In genomic region chr7:31130841-31131240, GRCm38 (mm10) we compare ENCODE assay signal across 9 mouse cellular contexts. TPM values are rescaled to one million over a fixed set of nuclear protein-coding genes. Genes with fewer than 3 reads are reported as not detected.
DNase-seq lines count a peak whose midpoint lies in the region; ATAC-seq and TF ChIP-seq lines count a peak whose summit lies in the region.
"Had no signal": no experiment of that assay in that cellular context is flagged by ENCODE, and none has a peak within 500 bp of the region (broad histone marks: within the 10 kb centered on the region; RNA-seq: fewer than 3 reads in every experiment).

No protein-coding gene starts in this region.

- H3K9ac ChIP-seq in liver, embryonic 14.5 days (replicated peaks): no peak overlapping the region
- H3K9ac ChIP-seq: hindbrain, embryonic 15.5 days had no signal

- DNase-seq in adrenal gland, adult (ENCODE audit: inconsistent age in 2 of 2, low spot score in 1 of 2): peak; percentile 64 to 88
- no peak for DNase-seq in adrenal gland, adult 8-10 months
- DNase-seq in left cerebral cortex, adult 18-20 months (ENCODE audit: low spot score in 2 of 2): peak; percentile 52 to 54
- no peak for DNase-seq in left cerebral cortex, adult 11 months (ENCODE audit: low spot score)
- peak; percentile 59 for DNase-seq in gastrocnemius, postnatal 14 days
- no peak for DNase-seq in liver, embryonic 14.5 days (ENCODE audit: low read depth in 3 of 3, low spot score in 3 of 3)

- ATAC-seq in liver, embryonic 14.5 days (ENCODE audit: insufficient read depth): no peak

- no peak for TF ChIP-seq POLR2A in bone marrow, adult 2 months (IDR thresholded peaks at IDR 0.05; ENCODE audit: borderline replicate concordance, control insufficient read depth, low read depth, low read length)
- TF ChIP-seq POLR2A in small intestine, adult 2 months (IDR thresholded peaks at IDR 0.05; ENCODE audit: low read depth, low read length): no peak

- no peaks in the 10 kb centered on the region for H3K4me1 ChIP-seq in bone marrow, adult 2 months (ENCODE audit: control insufficient read depth, insufficient read depth, low read length)
- H3K4me1 ChIP-seq in liver, embryonic 14.5 days (replicated peaks; ENCODE audit: control insufficient read depth in 2 of 2, insufficient read depth in 2 of 2, low read length in 1 of 2): 0 out of 4 replicates have a peak, but pooled peaks cover 0 to 2% of the 10 kb centered on the region in 2 experiments
- peaks cover 4% of the 10 kb centered on the region; the same call in 1 of the 2 replicates for H3K4me1 ChIP-seq in small intestine, adult 2 months (ENCODE audit: control insufficient read depth, insufficient read depth, insufficient read length, low read length)

- 26% methylated on average over 4 of the region's 4 CpGs for WGBS in bone marrow, adult 2 months
- WGBS in liver, embryonic 14.5 days (ENCODE audit: insufficient replicate concordance): 32% methylated on average over 4 of the region's 4 CpGs
- 44% methylated on average over 4 of the region's 4 CpGs for WGBS in small intestine, adult 2 months

- no peak for TF ChIP-seq EP300 in liver, embryonic 14.5 days (IDR thresholded peaks at IDR 0.05; ENCODE audit: low read depth)

- H3K27ac ChIP-seq in bone marrow, adult 2 months (ENCODE audit: control insufficient read depth, insufficient read depth, low read depth, low read length, poor library complexity): no peak overlapping the region
- no peak overlapping the region for H3K27ac ChIP-seq in liver, embryonic 14.5 days
- H3K27ac ChIP-seq in small intestine, adult 2 months (ENCODE audit: insufficient read depth, low read depth, low read length): no peak overlapping the region
- H3K27ac ChIP-seq: hindbrain, embryonic 15.5 days had no signal

- intact Hi-C loops in gastrocnemius, postnatal 14 days (cut with DNase I; ENCODE audit: low total_unique reads): loop anchor here (5.0 kb wide), 1 partner anchor 41 kb away; no protein-coding TSS in a partner anchor

- H3K9me3 ChIP-seq in liver, embryonic 14.5 days (ENCODE audit: control insufficient read depth, low read length): no peaks in the 10 kb centered on the region
- H3K9me3 ChIP-seq: hindbrain, embryonic 15.5 days had no signal

- peaks cover 19% of the 10 kb centered on the region for H3K27me3 ChIP-seq in liver, embryonic 14.5 days (ENCODE audit: control insufficient read depth, insufficient read depth, low read length)
- peaks cover 12% of the 10 kb centered on the region for H3K27me3 ChIP-seq in small intestine, adult 2 months (ENCODE audit: control insufficient read depth, insufficient read depth, low read length)
- H3K27me3 ChIP-seq: hindbrain, embryonic 15.5 days had no signal

- H3K4me3 ChIP-seq in bone marrow, adult 2 months (replicated peaks; ENCODE audit: control insufficient read depth, low read depth, low read length): no peak overlapping the region
- H3K4me3 ChIP-seq in liver, embryonic 14.5 days (ENCODE audit: insufficient read depth in 1 of 2, low read depth in 2 of 2, low read length in 2 of 2): no peak overlapping the region
- H3K4me3 ChIP-seq in small intestine, adult 2 months (ENCODE audit: low read depth, low read length): no peak overlapping the region
- H3K4me3 ChIP-seq: hindbrain, embryonic 15.5 days had no signal

- TF ChIP-seq CTCF in bone marrow, adult 2 months (IDR thresholded peaks at IDR 0.05; ENCODE audit: control insufficient read depth, insufficient read depth, low read length): peak; percentile 79
- TF ChIP-seq CTCF in liver, embryonic 14.5 days (IDR thresholded peaks at IDR 0.05; ENCODE audit: low read depth): peak; percentile 82
- peak; percentile 76; the same call in 1 of the 2 replicates for TF ChIP-seq CTCF in small intestine, adult 2 months (IDR thresholded peaks at IDR 0.05; ENCODE audit: extremely low read depth, insufficient read length, insufficient replicate concordance, low read depth, low read length)

- peaks cover 9% of the 10 kb centered on the region for H3K36me3 ChIP-seq in liver, embryonic 14.5 days (replicated peaks; ENCODE audit: control insufficient read depth, insufficient read depth, low read depth)
- peaks cover 14% of the 10 kb centered on the region; the same call in 1 of the 2 replicates for H3K36me3 ChIP-seq in small intestine, adult 2 months (ENCODE audit: control insufficient read depth, insufficient read depth, low read length)

- H3K4me2 ChIP-seq in liver, embryonic 14.5 days (ENCODE audit: low read depth): no peak overlapping the region
- H3K4me2 ChIP-seq: hindbrain, embryonic 15.5 days had no signal

RNA-seq across cellular contexts. Expression of gene Scn1b, which starts 4.0 kb away (rescaled TPM):
- total RNA-seq in adrenal gland, adult 8-10 months (2022): 10 to 100 TPM; 14.2 to 27.2 (median 18.9) TPM
- total RNA-seq in left cerebral cortex, adult 18-20 months (2021): 100 to 1,000 TPM; 805 to 862 TPM
- 4.3 and 6.2 TPM in 2 replicates for polyA plus RNA-seq in bone marrow, adult 2 months (2011; ENCODE audit: insufficient read depth, insufficient read length, low replicate concordance, missing spikeins)
- total RNA-seq in gastrocnemius, postnatal 14 days (2021): 100 to 1,000 TPM; 443 to 446 TPM
- polyA plus RNA-seq in liver, embryonic 14.5 days (2012; rRNA removed): 0.97 and 1.0 TPM in 2 replicates
- 0.45 and 0.52 TPM in 2 replicates for polyA plus RNA-seq in liver, embryonic 14.5 days (2014; fragmentation: Nextera tagmentation; extraction: Ambion mirVana)
- polyA plus RNA-seq in small intestine, adult 2 months (2012; rRNA removed): 11.1 and 19.6 TPM in 2 replicates

RNA-seq across cellular contexts. Expression of gene Hpn, which starts 15.8 kb away (rescaled TPM):
- total RNA-seq in adrenal gland, adult 8-10 months (2022): 1 to 10 TPM in 3 of 4 experiments, under 1 TPM in 1; 0.26 to 1.5 (median 1.2) TPM
- total RNA-seq in left cerebral cortex, adult 18-20 months (2021): 1 to 10 TPM; 4.6 to 4.8 TPM
- polyA plus RNA-seq in bone marrow, adult 2 months (2011; ENCODE audit: insufficient read depth, insufficient read length, low replicate concordance, missing spikeins): 38.2 and 59.6 TPM in 2 replicates
- total RNA-seq in gastrocnemius, postnatal 14 days (2021): 1 to 10 TPM; 7.6 to 9.6 TPM
- 44.7 and 48.0 TPM in 2 replicates for polyA plus RNA-seq in liver, embryonic 14.5 days (2012; rRNA removed)
- 43.3 and 44.8 TPM in 2 replicates for polyA plus RNA-seq in liver, embryonic 14.5 days (2014; fragmentation: Nextera tagmentation; extraction: Ambion mirVana)
- polyA plus RNA-seq in small intestine, adult 2 months (2012; rRNA removed): 4.2 and 27.5 TPM in 2 replicates

RNA-seq across cellular contexts. Expression of gene Gramd1a, which starts 24.9 kb away (rescaled TPM):
- total RNA-seq in adrenal gland, adult 8-10 months (2022): 10 to 100 TPM; 37.7 to 65.1 (median 55.4) TPM
- total RNA-seq in left cerebral cortex, adult 18-20 months (2021): 100 to 1,000 TPM; 105 to 106 TPM
- 73.7 and 144 TPM in 2 replicates for polyA plus RNA-seq in bone marrow, adult 2 months (2011; ENCODE audit: insufficient read depth, insufficient read length, low replicate concordance, missing spikeins)
- total RNA-seq in gastrocnemius, postnatal 14 days (2021): 10 to 100 TPM; 23.9 to 36.8 TPM
- polyA plus RNA-seq in liver, embryonic 14.5 days (2012; rRNA removed): 19.1 and 19.4 TPM in 2 replicates
- 8.0 and 8.5 TPM in 2 replicates for polyA plus RNA-seq in liver, embryonic 14.5 days (2014; fragmentation: Nextera tagmentation; extraction: Ambion mirVana)
- 56.4 and 64.9 TPM in 2 replicates for polyA plus RNA-seq in small intestine, adult 2 months (2012; rRNA removed)

RNA-seq across cellular contexts. Expression of gene Fxyd3, which starts 54.3 kb away (rescaled TPM):
- 1 to 10 TPM in 1 of 4 experiments, under 1 TPM in 3; 0.73 to 1.3 (median 0.86) TPM for total RNA-seq in adrenal gland, adult 8-10 months (2022)
- total RNA-seq in left cerebral cortex, adult 18-20 months (2021): 1 to 10 TPM in 1 of 2 experiments, not detected in 1; 1.2 TPM
- not detected in 2 replicates for polyA plus RNA-seq in bone marrow, adult 2 months (2011; ENCODE audit: insufficient read depth, insufficient read length, low replicate concordance, missing spikeins)
- 1 to 10 TPM; 1.9 to 3.3 TPM for total RNA-seq in gastrocnemius, postnatal 14 days (2021)
- 0.52 and 0.54 TPM in 2 replicates for polyA plus RNA-seq in liver, embryonic 14.5 days (2012; rRNA removed)
- polyA plus RNA-seq in liver, embryonic 14.5 days (2014; fragmentation: Nextera tagmentation; extraction: Ambion mirVana): 0.47 and 0.86 TPM in 2 replicates
- polyA plus RNA-seq in small intestine, adult 2 months (2012; rRNA removed): 22.7 and 60.7 TPM in 2 replicates

Comparison
In these comparisons a context has a peak if more than half of its experiments do, and no peak if none do; other contexts are left out.
1. DNase-seq: peak in adrenal gland, adult (2 of 2), left cerebral cortex, adult 18-20 months (2 of 2) and gastrocnemius, postnatal 14 days (single experiment); none in adrenal gland, adult 8-10 months (single experiment), left cerebral cortex, adult 11 months (single experiment) and liver, embryonic 14.5 days (0 of 3).
2. RNA of gene Scn1b, which starts 4.0 kb away (total RNA-seq): 805 to 862 TPM in left cerebral cortex, adult 18-20 months and 443 to 446 TPM in gastrocnemius, postnatal 14 days; 14.2 to 27.2 TPM in adrenal gland, adult 8-10 months; every median in the first group is over 10 times any median in the second.
3. Peak in every context shown above with its lines, with median percentiles within 50 percentile points of each other: CTCF ChIP-seq.